Mouse (Mus musculus) layer of hippocampus, postnatal 14 days (tissue): Measurements from ENCODE around the gene Mpzl1. TPM values are rescaled to one million over a fixed set of nuclear protein-coding genes. Genes with fewer than 3 reads are reported as not detected.

ENCODE experiments used
- DNase-seq, 2 experiments: peaks; one replicate each; pipeline ENCODE4 v3.0.0; 2021 to 2022; ENCODE audit warnings: low spot score in 2 of 2, mixed read lengths in 1 of 2
- total RNA-seq, 2 experiments: library from RNA; stranded (reverse); gene quantifications; 2 replicates each; pipeline ENCODE4 v1.2.3; 2021

Gene Mpzl1
- total RNA-seq, 2 experiments from 2014 or later = 73.9 to 80.1 TPM

GRCm38 (mm10) chr1:165585389-165586104 is 48.8 kb downstream of the Mpzl1 start:
- DNase-seq = no peak

DNA sequence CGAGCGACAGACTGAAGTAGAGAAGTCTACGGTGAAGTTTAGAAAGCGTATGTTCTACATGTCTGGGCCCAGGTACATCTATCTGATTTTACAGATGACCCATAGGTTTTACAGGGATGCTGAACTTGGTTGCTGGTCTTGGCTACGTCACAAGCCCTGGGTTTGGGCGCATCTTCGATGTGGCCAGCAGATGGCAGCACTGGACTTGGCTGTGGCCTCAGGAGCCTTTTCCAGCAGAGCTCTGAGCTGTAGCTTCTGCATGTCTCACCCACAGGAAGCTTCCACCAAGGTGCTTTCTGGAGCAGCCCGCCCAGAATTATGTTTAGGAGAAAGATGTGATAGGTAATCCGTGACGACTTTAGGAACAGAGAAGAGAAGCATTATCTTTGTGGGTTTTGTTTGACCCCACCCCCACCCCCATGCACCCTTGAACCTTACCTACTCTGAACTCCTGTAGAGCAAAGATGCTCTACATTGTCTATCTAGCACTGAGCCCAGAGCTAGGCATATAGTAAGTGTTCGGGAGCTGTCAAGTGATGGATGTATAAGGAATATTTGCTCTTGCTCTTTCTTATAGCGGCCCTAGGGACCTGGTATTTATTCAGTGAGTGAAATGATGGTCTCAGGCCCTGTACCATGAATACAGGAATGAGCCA is 50.7 kb downstream of the Mpzl1 start:
- DNase-seq = peak; percentile 76 to 90

GRCm38 (mm10) chr1:165581255-165581654 is 53.1 kb downstream of the Mpzl1 start:
- DNase-seq = no peak

GRCm38 (mm10) chr1:165579332-165579731 is 55.0 kb downstream of the Mpzl1 start:
- DNase-seq = no peak

DNA sequence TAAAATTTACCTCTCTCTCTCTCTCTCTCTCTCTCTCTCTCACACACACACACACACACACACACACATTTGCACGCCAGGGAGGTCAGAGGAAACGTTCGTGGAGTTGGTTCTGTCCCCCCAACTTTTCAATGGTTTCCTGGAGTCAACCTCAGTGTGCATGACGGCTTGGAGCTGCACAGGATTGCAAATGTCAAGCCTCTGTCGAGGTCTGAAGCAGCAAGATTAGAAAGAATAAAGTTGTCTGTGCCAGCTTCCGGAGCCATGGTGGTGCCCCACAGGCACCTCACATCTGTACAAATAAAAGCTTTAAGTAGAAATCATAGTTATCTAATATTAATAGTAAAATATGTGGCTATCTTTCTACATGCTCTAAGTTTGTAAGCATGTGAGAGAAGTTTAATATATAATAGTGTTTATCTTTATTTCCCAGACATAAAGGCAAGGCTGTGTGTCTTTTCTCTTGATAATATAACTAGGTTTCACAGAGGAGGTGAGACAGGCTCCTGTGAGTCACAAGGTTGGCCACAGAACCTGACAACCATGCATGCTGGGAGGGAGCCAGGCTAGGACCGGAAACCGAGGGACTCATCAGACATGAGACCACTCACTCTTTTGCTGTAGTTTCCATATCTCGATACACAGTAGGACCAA is 57.8 kb downstream of the Mpzl1 start:
- no peak for DNase-seq

DNA sequence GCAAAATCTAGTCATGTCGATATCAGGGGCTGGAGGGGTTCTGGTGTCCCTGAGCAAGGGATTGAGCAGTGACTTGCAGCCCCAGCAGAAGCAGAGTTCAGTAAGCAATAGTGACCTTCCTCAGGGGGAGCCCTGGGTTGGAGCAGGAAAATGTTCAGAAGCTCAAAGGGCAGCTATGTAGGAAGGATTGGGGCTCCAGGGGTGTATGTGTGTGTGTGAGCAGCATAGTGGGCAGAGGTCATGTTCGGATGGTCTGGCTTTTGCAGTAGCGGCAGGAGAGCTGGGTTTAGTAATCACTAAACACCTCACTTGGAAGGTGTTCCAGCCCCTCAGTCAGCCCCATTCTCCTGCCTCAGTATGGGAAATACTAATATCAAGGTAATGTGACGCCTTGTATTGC is 58.3 kb downstream of the Mpzl1 start:
- DNase-seq = no peak

DNA sequence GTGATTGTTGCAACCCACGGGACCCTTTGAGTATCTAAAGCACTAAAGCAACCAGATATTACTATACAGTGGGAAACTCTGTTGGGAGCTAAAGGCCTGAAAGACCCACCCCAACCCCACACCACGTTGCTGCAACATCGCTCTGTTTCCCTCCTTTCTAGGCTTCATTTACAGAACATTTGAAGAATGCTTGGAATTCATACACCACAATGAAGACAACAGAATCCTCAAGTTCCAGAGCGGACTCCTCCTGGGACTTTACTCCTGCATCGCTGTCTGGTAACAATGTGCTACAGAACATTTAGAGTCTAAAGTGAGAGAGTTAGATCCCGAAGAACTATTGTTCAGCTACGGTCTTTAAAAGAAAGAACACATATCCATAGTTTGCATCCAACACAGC is 66.9 kb downstream of the Mpzl1 start:
- DNase-seq = no peak

GRCm38 (mm10) chr1:165565283-165565682 is 69.1 kb downstream of the Mpzl1 start:
- no peak for DNase-seq

DNA sequence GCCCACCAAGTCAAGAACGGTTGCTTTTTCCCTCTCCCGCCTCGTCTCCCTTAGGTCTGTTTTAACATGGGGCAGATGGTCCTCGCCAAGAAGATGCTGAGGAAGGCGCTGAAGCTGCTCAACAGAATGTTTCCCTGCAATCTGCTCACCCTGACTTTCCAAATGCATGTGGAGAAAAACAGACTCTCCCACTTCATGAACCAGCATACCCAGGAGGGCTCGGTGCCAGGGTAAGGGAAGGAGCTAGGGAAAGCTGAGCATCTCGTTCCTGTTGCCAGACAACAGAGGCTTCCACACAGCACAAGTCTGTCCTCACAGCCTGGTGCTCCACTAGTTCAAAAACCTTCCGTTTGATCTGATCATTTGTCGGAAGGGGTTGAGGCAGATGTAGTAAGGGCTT is 75.3 kb downstream of the Mpzl1 start:
- peak; percentile 67 to 84 for DNase-seq

DNA sequence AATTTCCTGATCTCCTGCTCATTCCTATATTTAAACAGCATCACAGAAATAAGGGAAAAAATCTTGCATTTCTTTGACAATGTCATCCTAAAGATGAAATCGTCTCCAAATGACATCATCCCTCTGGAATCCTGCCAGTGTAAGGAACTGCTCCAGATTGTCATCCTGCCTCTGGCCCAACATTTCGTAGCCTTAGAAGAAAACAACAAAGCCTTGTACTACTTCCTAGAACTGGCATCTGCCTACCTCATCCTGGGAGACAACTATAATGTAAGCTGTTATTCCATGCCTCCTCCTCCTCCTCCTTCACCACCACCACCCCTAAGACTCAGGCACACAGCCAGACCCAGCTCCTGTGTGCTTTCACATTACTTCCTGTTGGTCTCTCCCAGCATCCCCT is 77.6 kb downstream of the Mpzl1 start:
- DNase-seq = peak; percentile 7 to 33

Other genes with a start within 250 kb of the Mpzl1 start
- 10 to 100 TPM; 78.1 to 91.7 TPM for gene Dcaf6, start 174.1 kb downstream of the Mpzl1 start, total RNA-seq
- gene Mpc2, start 173.9 kb downstream of the Mpzl1 start, total RNA-seq = 100 to 1,000 TPM; 122 to 131 TPM
- under 1 TPM; 0.41 to 0.48 TPM for gene Adcy10, start 149.4 kb downstream of the Mpzl1 start, total RNA-seq
- 1 to 10 TPM; 6.3 to 8.7 TPM for gene Rcsd1, start 75.2 kb upstream of the Mpzl1 start, total RNA-seq
- gene Creg1, start 129.2 kb upstream of the Mpzl1 start, total RNA-seq = 10 to 100 TPM; 26.1 to 30.8 TPM
- not detected for gene Cd247, start 154.1 kb upstream of the Mpzl1 start, total RNA-seq